Mouse (Mus musculus) layer of hippocampus, adult 2 months (tissue): ENCODE measurements at regions not wholly inside any gene's neighbourhood (a gene's known extent, or its start where the extent isn't known, plus 50 kb on each side); places are given as distances from the start of the nearest gene placed in this dataset.
"Not testable (repeated sequence)": the region's sequence is repeated elsewhere in the genome, so short reads cannot be mapped to it uniquely, and the experiment has no call there.

Experiments used
- DNase-seq, 2 experiments: peaks; one replicate each; pipeline ENCODE4 v3.0.0; 2022; ENCODE audit warnings: low spot score in 2 of 2
- H3K27ac ChIP-seq: fragments of 200-600 bp; 2 replicates; pipeline ENCODE4 v1.8.1; 2022
- H3K4me3 ChIP-seq: fragments of 200-600 bp; 2 replicates; pipeline ENCODE4 v1.8.1; 2022; ENCODE audit warnings: mild to moderate bottlenecking
- CTCF ChIP-seq: fragments of 200-600 bp; conservative IDR thresholded peaks from 2 replicates; pipeline ENCODE4 v1.8.1; 2022; ENCODE audit warnings: antibody characterized with exemption, mild to moderate bottlenecking, moderate library complexity

- H3K4me3 ChIP-seq, DNase-seq, H3K27ac ChIP-seq: not testable (repeated sequence)
- TF ChIP-seq CTCF, result peak; percentile 75
Measured at GRCm38 (mm10) chr15:92950912-92951311, 324.1 kb downstream of the Gxylt1 start.

DNA sequence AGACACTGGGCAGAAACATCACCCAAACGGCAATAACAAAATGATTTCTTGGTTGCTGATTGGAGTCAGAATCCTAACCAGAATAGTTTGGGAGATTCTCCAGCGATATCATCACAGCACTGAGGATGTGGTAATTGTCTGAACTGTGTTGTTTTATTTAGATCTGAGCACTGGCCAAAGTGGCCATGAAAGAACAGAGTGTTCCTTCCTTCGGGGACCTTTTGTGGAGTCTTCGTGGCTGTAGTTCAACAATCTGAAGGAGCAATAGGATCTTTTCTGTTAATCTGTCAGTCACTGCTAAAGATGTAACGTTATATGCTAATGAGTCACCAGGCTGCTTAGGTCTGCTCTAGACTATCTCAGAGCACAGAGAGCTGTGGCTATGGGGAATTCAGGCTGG, 328.8 kb downstream of the Gxylt1 start:
- TF ChIP-seq CTCF, result no peak
- H3K4me3 ChIP-seq, result no peak overlapping the region
- no peak for DNase-seq
- H3K27ac ChIP-seq, result no peak overlapping the region

DNA sequence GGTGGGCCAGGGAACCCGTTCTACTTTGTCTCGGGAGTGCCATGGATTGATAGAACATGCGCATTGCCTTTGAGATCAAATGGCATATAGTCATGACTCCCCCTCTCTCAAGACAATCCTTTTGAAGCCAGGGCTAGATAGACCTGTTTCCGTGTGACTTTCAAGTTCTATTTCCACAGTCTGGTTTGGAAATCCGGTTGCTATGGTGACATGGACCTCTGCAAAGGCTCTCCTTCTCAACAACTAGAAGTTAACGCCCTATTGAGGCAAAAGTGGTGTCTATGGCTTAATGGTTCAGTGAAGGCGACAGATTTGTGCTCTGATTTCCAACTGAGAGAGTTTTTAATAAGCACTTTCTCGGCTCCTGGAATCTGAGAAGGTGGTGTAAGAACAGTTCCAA, 371.2 kb downstream of the Gxylt1 start:
- Histone ChIP-seq H3K27ac (no peak overlapping the region), H3K4me3 (no peak overlapping the region)
- TF ChIP-seq CTCF, result no peak
- DNase-seq, result no peak

DNA sequence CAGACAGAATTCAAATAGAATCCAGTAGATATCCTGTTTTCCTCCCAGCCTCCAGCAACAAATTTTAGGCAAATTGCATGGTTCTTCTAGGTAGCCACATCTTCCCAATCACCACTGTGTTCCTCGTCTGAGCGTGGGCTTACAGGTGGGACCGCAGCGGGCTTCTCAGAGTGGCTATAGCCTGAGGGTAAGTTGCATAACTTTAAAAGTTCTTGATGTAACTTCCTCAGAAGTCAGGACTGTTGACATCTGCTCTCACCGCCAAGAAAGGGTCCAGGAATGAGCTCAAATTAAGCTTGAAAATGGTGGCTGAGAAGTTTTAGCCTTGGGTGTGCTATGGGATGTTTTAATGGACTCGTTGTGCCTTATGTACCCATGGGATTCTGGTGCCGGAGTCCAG, 377.7 kb downstream of the Gxylt1 start:
- Histone ChIP-seq H3K27ac (no peak overlapping the region), H3K4me3 (no peak overlapping the region)
- TF ChIP-seq CTCF, result no peak
- no peak for DNase-seq

- no peak for DNase-seq
Measured at GRCm38 (mm10) chr15:92895836-92896235, 379.1 kb downstream of the Gxylt1 start.

DNA sequence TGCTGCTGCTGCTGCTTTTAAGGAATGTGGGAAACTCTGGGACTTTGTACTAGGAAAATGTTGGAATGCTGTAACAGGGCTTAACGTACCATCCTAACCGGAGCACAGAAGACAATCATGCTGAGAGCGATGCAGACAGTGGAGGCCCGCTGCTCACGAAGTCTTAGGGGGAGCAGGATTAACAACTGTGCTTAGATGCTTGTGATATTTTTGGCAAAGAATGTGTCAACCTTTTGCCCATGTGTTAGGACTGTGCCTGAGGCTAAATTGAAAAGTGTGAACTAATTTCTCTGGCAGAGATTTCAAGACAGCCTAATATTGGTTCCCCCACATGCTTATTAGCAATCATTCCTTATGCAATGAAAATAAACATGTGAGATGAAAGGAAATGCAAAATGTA, 398.5 kb downstream of the Gxylt1 start:
- TF ChIP-seq CTCF, result no peak
- no peak for DNase-seq
- H3K27ac ChIP-seq, result no peak overlapping the region
- H3K4me3 ChIP-seq, result no peak overlapping the region

More at GRCm38 (mm10) chr15:92895836-92896235, 379.1 kb downstream of the Gxylt1 start:
- Histone ChIP-seq H3K4me3 (no peak overlapping the region), H3K27ac (no peak overlapping the region)
- no peak for TF ChIP-seq CTCF

- Histone ChIP-seq H3K27ac (no peak overlapping the region), H3K4me3 (no peak overlapping the region)
- TF ChIP-seq CTCF, result peak; percentile 58
- DNase-seq, result peak in 1 of 2 experiments; percentile 13
Measured at GRCm38 (mm10) chr15:92864106-92864505, 410.9 kb downstream of the Gxylt1 start.

DNA sequence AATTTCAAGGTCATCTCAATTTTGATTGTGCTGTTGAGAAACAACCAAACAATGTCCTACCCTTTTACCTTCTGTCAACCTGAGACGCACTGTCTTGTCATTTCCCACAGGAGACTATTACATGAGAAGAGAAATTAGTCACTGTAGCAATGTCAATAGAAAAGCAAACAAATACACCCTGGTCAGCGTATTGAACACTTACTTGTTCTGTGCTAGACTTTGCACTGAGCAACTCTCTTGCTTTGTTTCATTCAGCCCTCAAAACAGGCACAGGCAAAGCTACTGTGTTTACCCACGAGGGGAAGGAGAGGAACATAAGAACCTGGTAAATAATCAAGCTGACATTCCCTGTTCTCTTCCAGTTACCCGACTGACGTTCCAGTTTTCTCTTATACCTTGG, 424.1 kb downstream of the Gxylt1 start:
- no peak for TF ChIP-seq CTCF
- H3K4me3 ChIP-seq, result no peak overlapping the region

DNA sequence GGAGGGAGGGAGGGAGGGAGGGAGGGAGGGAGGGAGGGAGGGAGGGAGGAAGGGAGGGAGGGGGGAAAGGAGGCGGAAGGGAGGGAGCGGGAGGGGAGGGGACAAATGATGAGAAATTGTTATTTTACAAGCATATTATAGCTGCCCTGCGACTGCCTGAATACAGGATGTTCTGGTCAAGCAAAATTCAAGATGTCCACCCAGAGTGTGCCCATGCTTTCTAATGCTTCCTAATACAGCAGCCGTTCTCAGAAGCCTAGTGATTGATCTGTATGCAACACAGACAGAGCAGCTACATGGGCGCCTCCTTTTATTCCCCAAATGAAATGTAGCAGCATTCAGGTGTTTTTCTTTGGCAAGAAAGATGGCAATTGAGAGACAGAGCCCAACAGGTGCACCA, 434.9 kb downstream of the Gxylt1 start:
- no peak for TF ChIP-seq CTCF
- DNase-seq, result no peak
- Histone ChIP-seq H3K4me3 (no peak overlapping the region), H3K27ac (no peak overlapping the region)

More for the DNA sequence above, 424.1 kb downstream of the Gxylt1 start:
- no peak for DNase-seq
- no peak overlapping the region for H3K27ac ChIP-seq

GRCm38 (mm10) chr15:92839611-92840010, 435.4 kb downstream of the Gxylt1 start:
- no peak for TF ChIP-seq CTCF
- no peak for DNase-seq
- H3K27ac ChIP-seq, result no peak overlapping the region
- H3K4me3 ChIP-seq, result no peak overlapping the region

DNA sequence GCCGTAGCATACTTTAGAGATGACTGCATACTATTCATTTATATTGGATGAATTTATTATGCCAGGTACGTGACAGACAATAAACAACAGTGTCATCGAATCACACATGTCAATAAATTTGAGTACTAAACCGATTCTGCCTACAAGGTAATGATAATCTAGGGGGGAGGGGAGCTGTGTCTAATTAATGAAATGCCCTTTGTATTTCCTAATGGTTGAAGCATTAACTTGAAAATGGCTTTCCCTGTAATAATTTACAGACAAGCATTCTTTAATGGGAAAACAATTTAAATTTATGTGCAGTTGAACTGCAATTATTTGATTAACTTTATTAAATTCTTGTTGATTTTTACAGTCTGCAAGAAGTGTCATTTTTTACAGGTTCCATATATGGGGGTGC, 429.5 kb downstream of the Pdzrn4 start:
- no peak for TF ChIP-seq CTCF
- no peak overlapping the region for H3K4me3 ChIP-seq
- no peak overlapping the region for H3K27ac ChIP-seq
- DNase-seq, result no peak
